Mouse (Mus musculus) embryonic stem cell, embryonic (primary cell): ENCODE measurements at regions not wholly inside any gene's neighbourhood (a gene's known extent, or its start where the extent isn't known, plus 50 kb on each side); places are given as distances from the start of the nearest gene placed in this dataset.
"Not testable (repeated sequence)": the region's sequence is repeated elsewhere in the genome, so short reads cannot be mapped to it uniquely, and the experiment has no call there.

Experiments used
- CTCF ChIA-PET, 4 experiments: fragments of 300-600 bp in 2 of 4; fragments of 350-600 bp in 2 of 4; sonication (Branson Sonifier 250); formaldehyde crosslinking; loops; one replicate each; lab custom pipeline; 2022; ENCODE audit warnings: inconsistent platforms in 2 of 4; lab: Charles Lee
- POLR2A ChIA-PET, 4 experiments: fragments of 300-600 bp in 2 of 4; fragments of 350-600 bp in 2 of 4; sonication (Branson Sonifier 250); formaldehyde crosslinking; loops; one replicate each; lab custom pipeline; 2022; ENCODE audit warnings: antibody characterized with exemption in 4 of 4, inconsistent platforms in 1 of 4; lab: Charles Lee

- ChIA-PET POLR2A (interaction anchor here in 1 of 4 experiments (0.6 kb wide), 2 partner anchors 23 to 112 kb away, joined by 3 read pairs; no protein-coding TSS in a partner anchor), CTCF (interaction anchor here in 1 of 4 experiments (0.6 kb wide), 1 partner anchor 150 kb away, joined by 7 read pairs; no protein-coding TSS in a partner anchor)
Observed at GRCm38 (mm10) chr6:6389454-6390445, 172.8 kb upstream of the Slc25a13 start.

GRCm38 (mm10) chr6:6388835-6389440 lies 172.0 kb upstream of the Slc25a13 start:
- POLR2A ChIA-PET = interaction anchor here in 1 of 4 experiments (0.6 kb wide), 2 partner anchors 22 to 111 kb away, joined by 3 read pairs; no protein-coding TSS in a partner anchor

GRCm38 (mm10) chr6:6387571-6387970 lies 170.6 kb upstream of the Slc25a13 start:
- CTCF ChIA-PET = no interaction called here
- POLR2A ChIA-PET = no interaction called here

More at GRCm38 (mm10) chr6:6388835-6389440, 172.0 kb upstream of the Slc25a13 start:
- CTCF ChIA-PET = no interaction called here

GRCm38 (mm10) chr6:6384971-6385370 lies 168.0 kb upstream of the Slc25a13 start:
- POLR2A ChIA-PET = interaction anchor here in 1 of 4 experiments (0.5 kb wide), 1 partner anchor 1087 kb away, joined by 3 read pairs; no protein-coding TSS in a partner anchor
- CTCF ChIA-PET = no interaction called here

- POLR2A ChIA-PET = interaction anchor here in 1 of 4 experiments (0.5 kb wide), 1 partner anchor 1087 kb away, joined by 3 read pairs; no protein-coding TSS in a partner anchor
- CTCF ChIA-PET = no interaction called here
Observed at GRCm38 (mm10) chr6:6384441-6384840, 167.5 kb upstream of the Slc25a13 start.

GRCm38 (mm10) chr6:6372421-6372820 lies 155.4 kb upstream of the Slc25a13 start:
- ChIA-PET POLR2A (no interaction called here), CTCF (no interaction called here)

GRCm38 (mm10) chr6:6371444-6372093 lies 154.6 kb upstream of the Slc25a13 start:
- ChIA-PET CTCF (no interaction called here), POLR2A (no interaction called here)

- ChIA-PET CTCF (no interaction called here), POLR2A (no interaction called here)
Observed at GRCm38 (mm10) chr6:6364037-6364436, 147.1 kb upstream of the Slc25a13 start.

GRCm38 (mm10) chr6:6362678-6363354 lies 145.8 kb upstream of the Slc25a13 start:
- CTCF ChIA-PET = no interaction called here
- POLR2A ChIA-PET = interaction anchor here in 1 of 4 experiments (0.6 kb wide), 2 partner anchors 39 to 53 kb away, joined by 3 to 4 read pairs; no protein-coding TSS in a partner anchor

- CTCF ChIA-PET = not testable (repeated sequence)
- POLR2A ChIA-PET = interaction anchor here in 1 of 4 experiments (0.6 kb wide), 1 partner anchor 22 kb away, joined by 4 read pairs; no protein-coding TSS in a partner anchor
Observed at GRCm38 (mm10) chr6:6361181-6361580, 144.2 kb upstream of the Slc25a13 start.

- CTCF ChIA-PET = no interaction called here
Observed at GRCm38 (mm10) chr6:6357477-6357876, 140.5 kb upstream of the Slc25a13 start.

GRCm38 (mm10) chr6:6356967-6357366 lies 140.0 kb upstream of the Slc25a13 start:
- ChIA-PET CTCF (no interaction called here), POLR2A (no interaction called here)

More at GRCm38 (mm10) chr6:6357477-6357876, 140.5 kb upstream of the Slc25a13 start:
- POLR2A ChIA-PET = no interaction called here

GRCm38 (mm10) chr6:6335251-6335650 lies 118.3 kb upstream of the Slc25a13 start:
- ChIA-PET POLR2A (no interaction called here), CTCF (no interaction called here)

- CTCF ChIA-PET = interaction anchor here in 1 of 4 experiments (0.6 kb wide), 1 partner anchor 354 kb away, joined by 3 read pairs; no protein-coding TSS in a partner anchor
- POLR2A ChIA-PET = no interaction called here
Observed at GRCm38 (mm10) chr6:6330271-6330670, 113.3 kb upstream of the Slc25a13 start.

- ChIA-PET POLR2A (no interaction called here), CTCF (interaction anchor here in 1 of 4 experiments (0.6 kb wide), 1 partner anchor 924 kb away, joined by 3 read pairs; no protein-coding TSS in a partner anchor)
Observed at GRCm38 (mm10) chr6:6325516-6325915, 108.5 kb upstream of the Slc25a13 start.

- ChIA-PET POLR2A (no interaction called here), CTCF (no interaction called here)
Observed at GRCm38 (mm10) chr6:6316725-6317124, 99.8 kb upstream of the Slc25a13 start.

GRCm38 (mm10) chr6:6313171-6313570 lies 96.2 kb upstream of the Slc25a13 start:
- POLR2A ChIA-PET = no interaction called here
- CTCF ChIA-PET = no interaction called here

GRCm38 (mm10) chr6:6310213-6310612 lies 93.2 kb upstream of the Slc25a13 start:
- ChIA-PET CTCF (no interaction called here), POLR2A (no interaction called here)
